Mouse (Mus musculus): ENCODE data around the gene Helb. TPM values are rescaled to one million over a fixed set of nuclear protein-coding genes. Genes with fewer than 3 reads are reported as not detected.
A peak's percentile ranks its signal among the peaks of the same experiment; 100 is the strongest.

Gene Helb
- total RNA-seq, 2 experiments from 2014 or later = 3.8 to 4.6 TPM

GRCm38 (mm10) chr10:120095136-120095535, 17.7 kb downstream of the Helb start:
- no peak for DNase-seq (ENCODE audit: low spot score in 2 of 2)

DNA sequence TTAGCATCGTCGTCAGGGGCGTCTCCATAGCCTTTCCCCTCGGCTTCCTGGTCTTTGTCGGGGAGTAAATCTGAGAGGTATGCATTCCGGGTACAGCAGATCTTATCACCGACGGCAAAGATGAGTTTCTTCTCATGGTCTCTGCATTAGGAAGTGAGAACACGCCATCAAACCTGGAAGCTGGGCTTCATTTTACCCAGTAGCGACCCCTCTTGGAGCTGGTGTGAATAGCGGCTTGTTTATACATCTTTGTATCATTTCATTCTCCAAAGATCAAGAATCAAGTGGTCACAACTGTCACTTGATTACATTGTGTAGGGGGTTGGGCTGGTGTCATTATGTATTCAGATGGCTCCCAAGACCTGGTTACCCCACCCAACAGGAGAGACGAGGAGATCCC, 20.2 kb downstream of the Helb start:
- DNase-seq (ENCODE audit: low spot score in 2 of 2) = no peak

DNA sequence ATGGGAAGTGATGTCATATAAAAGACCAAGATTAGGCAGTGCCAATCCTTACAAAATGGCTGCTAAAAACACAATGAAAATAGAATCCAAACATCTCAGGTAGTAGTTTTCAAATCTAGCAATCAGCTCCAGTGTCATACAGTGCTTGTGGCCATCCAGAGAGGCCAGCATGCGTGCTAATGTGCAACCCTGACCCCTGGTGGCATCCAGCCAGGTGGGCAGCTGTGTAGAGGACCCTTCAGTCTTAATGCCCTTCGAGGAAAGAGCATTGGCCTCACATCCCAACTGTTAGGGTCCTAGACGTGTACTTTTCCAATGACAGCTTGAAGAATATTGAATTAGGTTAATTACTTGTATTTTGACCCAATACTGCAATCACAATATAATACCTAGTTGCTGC, 34.9 kb downstream of the Helb start:
- no peak for DNase-seq (ENCODE audit: low spot score in 2 of 2)

DNA sequence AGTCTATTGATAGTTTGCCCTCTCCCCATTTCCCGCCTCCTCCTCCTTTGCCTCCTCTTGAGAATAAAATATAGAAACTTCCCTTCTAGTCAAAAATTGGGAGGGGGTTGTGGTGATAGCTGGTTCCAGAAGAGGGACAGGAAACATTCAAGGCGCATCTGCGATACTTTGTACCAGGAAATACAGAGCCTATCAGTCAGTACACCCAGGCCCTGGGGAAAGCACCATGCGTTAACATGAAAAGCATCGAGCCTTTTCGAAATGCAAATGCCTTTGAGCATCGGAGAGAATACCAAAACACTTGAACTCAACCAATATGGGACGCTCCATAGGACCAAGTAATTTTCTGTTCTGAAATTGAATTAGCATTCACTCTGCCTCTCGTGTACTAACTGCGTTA, 46.5 kb downstream of the Helb start:
- DNase-seq (ENCODE audit: low spot score in 2 of 2) = no peak

- peak; percentile 36 to 41 for DNase-seq (ENCODE audit: low spot score in 2 of 2)
These were observed 48.4 kb downstream of the Helb start for GRCm38 (mm10) chr10:120064424-120064823.

GRCm38 (mm10) chr10:120061238-120062130, 51.3 kb downstream of the Helb start:
- DNase-seq (ENCODE audit: low spot score in 2 of 2) = no peak

DNA sequence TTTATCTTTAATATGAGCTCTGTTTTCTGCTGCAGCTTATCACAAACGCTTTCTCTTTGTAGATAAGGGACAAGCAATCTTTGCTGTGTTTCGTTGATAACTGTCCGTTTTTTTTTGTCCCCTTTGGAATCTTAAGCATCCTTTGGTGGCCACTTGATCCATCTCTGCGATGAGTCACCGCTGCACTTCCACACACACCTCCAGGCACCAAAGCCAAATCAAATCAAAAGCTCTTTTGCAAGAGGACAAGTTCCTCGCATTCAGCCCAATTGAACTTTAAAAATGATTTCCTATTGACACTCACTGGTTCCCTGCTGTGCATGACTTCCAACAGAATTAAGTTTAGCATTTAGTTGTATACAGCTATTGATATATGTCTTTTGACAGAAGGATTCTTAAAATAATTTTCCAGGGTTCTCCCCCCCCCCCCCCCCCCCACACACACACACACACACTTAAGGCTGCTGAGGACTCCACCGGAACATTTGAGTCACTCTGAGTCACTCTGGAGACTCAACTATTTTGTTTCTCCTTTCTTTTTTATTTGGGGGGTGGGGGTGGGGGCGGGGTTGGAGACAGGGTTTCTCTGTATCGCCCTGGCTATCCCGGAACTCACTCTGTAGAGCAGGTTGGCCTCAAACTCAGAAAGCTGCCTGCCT, 52.1 kb downstream of the Helb start:
- DNase-seq (ENCODE audit: low spot score in 2 of 2) = no peak

DNA sequence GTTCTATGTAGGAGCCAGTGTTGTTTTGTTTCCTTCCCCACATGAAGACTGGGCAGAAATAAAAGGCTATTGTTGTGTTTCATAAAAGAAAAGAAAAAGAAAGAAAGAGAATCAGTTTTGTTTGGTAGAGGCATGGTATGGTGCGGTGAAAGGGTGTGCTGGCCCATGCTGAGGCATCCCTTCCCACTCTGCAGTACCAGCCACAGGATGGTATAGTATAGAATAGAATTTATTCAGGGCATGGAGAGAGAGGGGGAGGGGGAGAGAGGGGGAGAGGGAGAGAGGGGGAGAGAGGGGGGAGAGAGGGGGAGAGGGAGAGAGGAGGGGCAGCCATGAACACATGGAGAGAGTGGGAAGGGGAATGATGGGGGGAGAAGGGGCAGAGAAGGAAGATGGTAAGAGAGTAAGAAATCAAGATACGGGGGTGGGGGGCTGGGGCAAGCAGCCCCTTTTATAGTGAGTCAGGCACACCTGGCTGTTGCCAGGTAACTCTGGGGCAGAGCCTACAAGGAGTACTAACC, 68.0 kb downstream of the Helb start:
- no peak for DNase-seq (ENCODE audit: low spot score in 2 of 2)

DNA sequence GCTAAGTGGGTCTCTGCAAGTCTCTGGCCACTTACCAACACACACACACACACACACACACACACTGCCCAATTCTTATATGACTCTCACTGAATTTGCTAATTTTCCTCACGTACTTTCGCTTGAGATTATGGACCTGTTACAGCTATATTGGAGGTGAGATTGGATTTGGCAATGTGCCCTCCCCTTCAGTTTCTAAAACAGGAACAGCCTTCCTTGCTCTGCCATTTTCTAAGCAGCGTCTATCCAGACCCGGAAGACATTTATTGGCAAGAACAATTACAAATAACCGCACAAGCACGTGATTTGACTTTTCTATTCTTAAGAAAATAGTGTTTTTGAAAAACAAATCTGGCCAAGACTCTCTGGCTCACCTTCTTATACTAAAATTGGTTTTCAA, 68.5 kb downstream of the Helb start:
- DNase-seq (ENCODE audit: low spot score in 2 of 2) = no peak

GRCm38 (mm10) chr10:120038194-120038593, 74.6 kb downstream of the Helb start:
- peak; percentile 19 to 76 for DNase-seq (ENCODE audit: low spot score in 2 of 2)

- no peak for DNase-seq (ENCODE audit: low spot score in 2 of 2)
These were observed 77.0 kb downstream of the Helb start for GRCm38 (mm10) chr10:120035824-120036223.

DNA sequence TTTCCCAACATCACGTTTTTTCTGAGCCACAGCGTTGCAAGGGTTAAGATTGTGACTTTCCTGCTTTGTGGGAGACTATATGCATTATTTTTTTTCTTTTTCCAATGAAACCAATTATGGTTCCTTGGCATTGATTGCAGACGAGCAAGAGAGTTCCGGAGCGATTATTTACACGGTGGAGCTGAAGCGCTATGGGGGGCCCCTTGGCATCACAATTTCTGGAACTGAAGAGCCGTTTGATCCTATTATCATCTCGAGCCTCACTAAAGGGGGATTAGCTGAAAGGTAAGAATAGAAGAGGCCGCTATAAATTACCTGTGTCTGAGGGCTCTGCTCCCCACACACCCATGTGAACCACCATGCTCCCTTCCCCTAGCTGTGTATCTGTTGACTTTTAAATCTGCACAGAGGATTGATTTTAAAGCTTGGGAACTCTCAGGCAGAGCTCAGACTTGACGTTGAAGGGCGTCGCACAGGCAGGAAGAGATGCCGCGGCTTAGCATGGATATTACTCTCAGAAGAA, 77.5 kb downstream of the Helb start:
- no peak for DNase-seq (ENCODE audit: low spot score in 2 of 2)

- DNase-seq (ENCODE audit: low spot score in 2 of 2) = no peak
These were observed 78.9 kb downstream of the Helb start for GRCm38 (mm10) chr10:120033866-120034265.

Other genes starting within 250 kb of the Helb start
- gene Tmbim4, start 88.6 kb upstream of the Helb start, total RNA-seq (2021) = 10 to 100 TPM; 56.1 to 62.4 TPM
- gene Irak3, start 89.1 kb upstream of the Helb start, total RNA-seq (2021) = under 1 TPM; 0.18 to 0.69 TPM
- gene Llph, start 114.1 kb upstream of the Helb start, total RNA-seq (2021) = 10 to 100 TPM; 15.0 to 19.5 TPM

Measured in layer of hippocampus, postnatal 14 days (tissue).